Mouse (Mus musculus) brain, embryonic 14.5 days (tissue): Measurements from ENCODE around the gene Sash3.

ENCODE experiments used
- CTCF ChIP-seq: fragments of 200-500 bp; IDR thresholded peaks from 2 replicates; pipeline ENCODE4 v1.5.1; 2012; ENCODE audit warnings: inconsistent platforms, mild to moderate bottlenecking, moderate library complexity, borderline replicate concordance; ENCODE audit not compliant: insufficient read depth, insufficient read length; ENCODE audit errors: extremely low read depth
- POLR2A ChIP-seq: fragments of 200-500 bp; IDR thresholded peaks from 2 replicates; pipeline ENCODE4 v1.6.1; 2012; ENCODE audit warnings: mild to moderate bottlenecking, inconsistent platforms, borderline replicate concordance; ENCODE audit not compliant: poor library complexity, insufficient read depth, insufficient read length, severe bottlenecking; ENCODE audit errors: extremely low read depth

GRCm38 (mm10) chrX:48129167-48129566 lies 17.1 kb upstream of the Sash3 start:
- TF ChIP-seq CTCF (no peak), POLR2A (no peak)
